Mouse (Mus musculus) midbrain, postnatal 0 days (tissue): ENCODE results near the gene Luc7l3. TPM values are rescaled to one million over a fixed set of nuclear protein-coding genes. Genes with fewer than 3 reads are reported as not detected.

Experiments used
- ATAC-seq: fragments of 200-750 bp; cut with Nextera tagmentation; 2 replicates; pipeline ENCODE4 v1.8.0; 2017; ENCODE audit warnings: moderate number of reproducible peaks, mild to moderate bottlenecking, moderate TSS enrichment, moderate library complexity; ENCODE audit not compliant: low FRiP score
- DNase-seq: peaks from one replicate; pipeline ENCODE4 v3.0.0-alpha.2; 2015; ENCODE audit warnings: low spot score
- H3K27ac ChIP-seq: fragments of 300-500 bp; sonication (generic); 2 replicates; pipeline ENCODE4 v1.5.1; 2014; ENCODE audit warnings: low read depth, mild to moderate bottlenecking, low read length, mixed read lengths
- H3K27me3 ChIP-seq: fragments of 300-500 bp; sonication (generic); 2 replicates; pipeline ENCODE4 v1.6.1; 2014; ENCODE audit warnings: low read length, control low read depth, mixed read lengths; ENCODE audit not compliant: insufficient read depth
- H3K36me3 ChIP-seq: fragments of 300-500 bp; sonication (generic); 2 replicates; pipeline ENCODE4 v1.6.1; 2014; ENCODE audit warnings: low read length, control low read depth, mixed read lengths; ENCODE audit not compliant: insufficient read depth
- H3K4me1 ChIP-seq: fragments of 300-500 bp; sonication (generic); 2 replicates; pipeline ENCODE4 v1.6.1; 2014; ENCODE audit warnings: mild to moderate bottlenecking, control low read depth, antibody characterized with exemption, low read length, mixed read lengths; ENCODE audit not compliant: insufficient read depth
- H3K4me2 ChIP-seq: fragments of 300-500 bp; sonication (generic); 2 replicates; pipeline ENCODE4 v1.6.1; 2014; ENCODE audit warnings: low read depth, mild to moderate bottlenecking, low read length, mixed read lengths; ENCODE audit not compliant: poor library complexity, severe bottlenecking
- H3K4me3 ChIP-seq: fragments of 300-500 bp; sonication (generic); 2 replicates; pipeline ENCODE4 v1.5.1; 2014; ENCODE audit warnings: low read depth, mild to moderate bottlenecking, low read length, moderate library complexity
- H3K9ac ChIP-seq: fragments of 300-500 bp; sonication (generic); replicated peaks from 2 replicates; pipeline ENCODE4 v1.6.1; 2014; ENCODE audit warnings: mild to moderate bottlenecking, low read length, moderate library complexity, mixed read lengths; ENCODE audit not compliant: poor library complexity, severe bottlenecking
- H3K9me3 ChIP-seq: fragments of 300-500 bp; sonication (generic); 2 replicates; pipeline ENCODE4 v1.6.1; 2016; ENCODE audit warnings: low read length, control low read depth
- CTCF ChIP-seq: IDR thresholded peaks from 2 replicates; pipeline ENCODE4 v1.5.1; 2016; ENCODE audit warnings: antibody characterized with exemption, mild to moderate bottlenecking
- WGBS: fragments of 180-500 bp; shearing (Covaris S2); extraction: QIAGEN DNeasy Blood & Tissue Kit; methylation state at CpG from one replicate; pipeline ENCODE4 v1.1.7; 2014; 5-methylcytosine and 5-hydroxymethylcytosine counted together
- polyA plus RNA-seq: library from polyadenylated mRNA; unstranded; fragments of >200 nt; fragmentation: Nextera tagmentation; extraction: Ambion mirVana; gene quantifications from 2 replicates; pipeline ENCODE4 v1.2.1, GENCODE M21; 2015
- total RNA-seq: library from RNA; depleted of rRNA; stranded (reverse); fragments of >200 nt; gene quantifications from 2 replicates; pipeline ENCODE4 v1.2.3, GENCODE M21; 2014

The Luc7l3 gene
- total and polyA plus RNA-seq, 2 experiments from 2014 or later = 47.5 to 124 TPM

- Histone ChIP-seq H3K4me1 (no peaks in the 10 kb centered on the region; the same call in 1 of the 2 replicates), H3K27ac (no peak overlapping the region), H3K27me3 (no peaks in the 10 kb centered on the region), H3K9me3 (no peaks in the 10 kb centered on the region), H3K4me3 (no peak overlapping the region), H3K36me3 (no peaks in the 10 kb centered on the region), H3K4me2 (no peak overlapping the region), H3K9ac (no peak overlapping the region)
- ATAC-seq (no peak), DNase-seq (no peak)
- WGBS = 83% methylated on average over 1 of the region's 1 CpGs
- TF ChIP-seq CTCF = no peak
These were observed 9.1 kb downstream of the Luc7l3 start for GRCm38 (mm10) chr11:94312733-94313132.

DNA sequence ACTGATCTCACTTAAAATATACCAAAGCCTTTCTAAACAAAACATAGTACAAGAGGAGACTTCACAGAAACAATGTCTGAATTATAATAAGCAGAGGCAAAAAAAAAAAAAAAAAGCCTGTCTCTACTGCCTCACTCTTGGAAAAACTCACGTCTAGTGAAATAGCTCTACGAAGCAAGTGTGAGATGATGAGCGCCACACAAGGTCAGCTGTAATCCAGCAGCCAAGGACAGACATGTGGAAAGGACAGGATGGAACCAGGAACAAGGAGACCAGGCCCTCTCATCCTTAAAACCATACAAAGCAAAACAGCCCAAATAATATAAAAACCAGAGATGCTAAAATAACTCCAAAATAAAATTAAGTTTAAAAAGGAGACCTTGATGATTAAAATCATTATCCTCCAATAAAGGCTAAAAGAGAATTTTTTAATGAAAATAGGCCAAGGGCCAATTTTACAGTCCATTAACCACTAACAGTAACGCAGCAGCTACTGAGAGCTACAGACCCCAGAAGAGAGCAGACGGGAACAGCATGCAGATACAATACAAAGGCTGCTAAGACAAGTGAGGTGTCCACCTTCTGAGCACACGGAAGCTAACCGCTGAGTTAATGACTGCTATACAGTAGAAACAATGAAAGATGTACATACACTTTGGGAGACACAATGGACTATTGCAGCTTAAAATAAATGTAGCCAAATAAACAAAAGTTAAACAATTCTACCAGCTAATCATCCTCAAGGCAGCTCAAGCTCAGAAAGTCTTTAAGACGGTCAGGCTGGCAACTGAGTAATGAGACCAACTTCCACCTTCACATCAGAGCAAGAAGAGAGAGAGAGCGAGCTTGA is 26.6 kb downstream of the Luc7l3 start:
- peaks cover 52% of the 10 kb centered on the region for H3K36me3 ChIP-seq
- WGBS = 75% methylated on average over 9 of the region's 9 CpGs
- H3K4me1 ChIP-seq = no peaks in the 10 kb centered on the region

GRCm38 (mm10) chr11:94290062-94290740 is 31.6 kb downstream of the Luc7l3 start:
- Histone ChIP-seq H3K27ac (no peak overlapping the region), H3K4me1 (no peaks in the 10 kb centered on the region), H3K27me3 (no peaks in the 10 kb centered on the region), H3K4me3 (no peak overlapping the region), H3K36me3 (peaks cover 56% of the 10 kb centered on the region; the same call in 1 of the 2 replicates), H3K4me2 (no peak overlapping the region), H3K9ac (no peak overlapping the region), H3K9me3 (no peaks in the 10 kb centered on the region)
- DNase-seq (no peak), ATAC-seq (no peak)
- TF ChIP-seq CTCF = no peak
- WGBS = 91% methylated on average over 10 of the region's 10 CpGs

More for the DNA sequence above, 26.6 kb downstream of the Luc7l3 start:
- Histone ChIP-seq H3K4me2 (no peak overlapping the region), H3K27me3 (no peaks in the 10 kb centered on the region), H3K9ac (no peak overlapping the region), H3K27ac (no peak overlapping the region), H3K9me3 (no peaks in the 10 kb centered on the region), H3K4me3 (no peak overlapping the region)
- no peak for DNase-seq
- TF ChIP-seq CTCF = no peak
- no peak for ATAC-seq

- DNase-seq = no peak
- Histone ChIP-seq H3K36me3 (peaks cover 41% of the 10 kb centered on the region), H3K27ac (no peak overlapping the region), H3K4me1 (no peaks in the 10 kb centered on the region), H3K9me3 (no peaks in the 10 kb centered on the region), H3K4me2 (no peak overlapping the region), H3K9ac (no peak overlapping the region), H3K27me3 (no peaks in the 10 kb centered on the region), H3K4me3 (no peak overlapping the region)
- no peak for ATAC-seq
- WGBS = 95% methylated on average over 5 of the region's 5 CpGs
- TF ChIP-seq CTCF = no peak
These were observed 34.7 kb downstream of the Luc7l3 start for GRCm38 (mm10) chr11:94287105-94287504.

DNA sequence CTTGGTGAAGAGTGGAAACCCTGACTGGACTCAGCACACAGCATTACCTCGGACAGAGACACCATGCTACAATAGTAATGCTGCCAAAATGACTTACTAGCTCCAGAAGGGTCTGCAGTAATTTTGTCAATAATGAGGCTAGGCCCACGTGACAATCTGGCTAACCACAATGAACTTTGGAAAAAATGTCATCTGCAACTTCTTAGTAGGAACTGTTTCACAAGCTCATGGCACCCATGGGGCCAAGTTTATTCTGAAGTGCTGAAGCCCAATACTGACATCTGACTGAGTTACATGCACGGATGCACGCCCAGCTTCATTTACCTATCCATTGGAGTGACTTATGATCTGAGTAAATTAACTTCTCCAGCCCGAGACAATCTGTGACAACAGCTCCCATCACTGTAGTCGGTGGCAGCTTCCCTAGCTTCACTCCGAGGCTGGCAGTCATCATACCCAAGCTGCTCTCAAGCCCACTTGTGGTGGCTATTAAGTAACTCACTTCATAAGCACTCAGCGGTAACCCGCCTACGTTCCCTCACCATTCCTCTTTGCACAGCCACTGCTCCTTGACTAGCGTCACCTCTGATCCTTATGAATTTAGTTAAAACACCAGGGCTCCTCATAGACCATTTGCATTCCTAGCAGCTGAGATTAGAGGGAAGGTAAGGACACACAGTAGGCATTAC is 35.8 kb downstream of the Luc7l3 start:
- no peak for TF ChIP-seq CTCF
- no peak overlapping the region for H3K27ac ChIP-seq
- H3K4me3 ChIP-seq = no peak overlapping the region
- no peaks in the 10 kb centered on the region for H3K4me1 ChIP-seq
- no peak overlapping the region for H3K9ac ChIP-seq
- WGBS = 94% methylated on average over 11 of the region's 11 CpGs
- H3K9me3 ChIP-seq = no peaks in the 10 kb centered on the region
- H3K4me2 ChIP-seq = no peak overlapping the region
- peaks cover 38% of the 10 kb centered on the region for H3K36me3 ChIP-seq
- DNase-seq (no peak), ATAC-seq (no peak)
- no peaks in the 10 kb centered on the region for H3K27me3 ChIP-seq
